Mouse (Mus musculus) erythroblast, embryonic 14.5 days (primary cell): Measurements from ENCODE around the gene Dio3.

Experiments used
- GATA1 ChIP-seq: IDR thresholded peaks from 2 replicates; pipeline ENCODE4 v1.6.1; 2012; ENCODE audit warnings: low read length, inconsistent platforms, mixed read lengths
- TAL1 ChIP-seq: IDR thresholded peaks from 3 replicates; pipeline ENCODE4 v1.6.1; 2012; ENCODE audit warnings: low read length, inconsistent platforms, mixed read lengths

DNA sequence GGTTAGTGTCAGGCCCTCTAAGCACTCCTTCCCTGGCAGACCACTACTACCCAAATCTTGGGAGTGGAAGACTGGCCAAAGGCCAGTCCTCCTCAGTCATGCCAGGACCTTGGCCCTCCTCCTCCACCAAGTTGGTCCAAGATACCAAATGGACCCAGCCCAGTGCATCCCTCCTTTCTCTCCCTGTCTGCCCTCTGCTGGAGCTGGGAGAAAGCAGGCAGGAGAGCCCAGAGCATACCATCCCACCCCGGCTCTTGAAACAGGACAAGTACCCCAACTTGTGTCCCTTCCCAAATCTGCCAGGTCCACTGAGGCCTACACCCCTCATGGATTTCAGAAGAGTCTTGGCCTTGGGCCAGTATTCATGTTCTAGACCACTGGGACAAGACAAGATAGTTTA lies 2.8 kb upstream of the Dio3 start:
- TF ChIP-seq TAL1, result no peak
- TF ChIP-seq GATA1, result no peak
